Mouse (Mus musculus): Measurements from ENCODE around the gene 4930451I11Rik. TPM values are rescaled to one million over a fixed set of nuclear protein-coding genes. Genes with fewer than 3 reads are reported as not detected.

Gene 4930451I11Rik
- not detected for polyA plus RNA-seq (2014; fragmentation: Illumina TruSeq; extraction: RNeasy Lipid Tissue Mini Kit (QIAGEN cat#74804); ENCODE audit: low read depth, low replicate concordance)

GRCm38 (mm10) chr7:126831539-126831938 is at the start of gene 4930451I11Rik:
TSS of gene 4930451I11Rik (minus strand) at chr7:126831639.

GRCm38 (mm10) chr7:126862147-126862784 is 30.8 kb upstream of the 4930451I11Rik start, which contains the start of gene Ino80e:
TSS of gene Ino80e (minus strand) at chr7:126862377.

GRCm38 (mm10) chr7:126861429-126862130 is 30.1 kb upstream of the 4930451I11Rik start, which contains the start of gene Hirip3:
TSS of gene Hirip3 (plus strand) at chr7:126861972.

GRCm38 (mm10) chr7:126847116-126847420 is 15.6 kb upstream of the 4930451I11Rik start, which contains the start of gene Doc2a:
TSS of gene Doc2a (plus strand) at chr7:126847416.

DNA sequence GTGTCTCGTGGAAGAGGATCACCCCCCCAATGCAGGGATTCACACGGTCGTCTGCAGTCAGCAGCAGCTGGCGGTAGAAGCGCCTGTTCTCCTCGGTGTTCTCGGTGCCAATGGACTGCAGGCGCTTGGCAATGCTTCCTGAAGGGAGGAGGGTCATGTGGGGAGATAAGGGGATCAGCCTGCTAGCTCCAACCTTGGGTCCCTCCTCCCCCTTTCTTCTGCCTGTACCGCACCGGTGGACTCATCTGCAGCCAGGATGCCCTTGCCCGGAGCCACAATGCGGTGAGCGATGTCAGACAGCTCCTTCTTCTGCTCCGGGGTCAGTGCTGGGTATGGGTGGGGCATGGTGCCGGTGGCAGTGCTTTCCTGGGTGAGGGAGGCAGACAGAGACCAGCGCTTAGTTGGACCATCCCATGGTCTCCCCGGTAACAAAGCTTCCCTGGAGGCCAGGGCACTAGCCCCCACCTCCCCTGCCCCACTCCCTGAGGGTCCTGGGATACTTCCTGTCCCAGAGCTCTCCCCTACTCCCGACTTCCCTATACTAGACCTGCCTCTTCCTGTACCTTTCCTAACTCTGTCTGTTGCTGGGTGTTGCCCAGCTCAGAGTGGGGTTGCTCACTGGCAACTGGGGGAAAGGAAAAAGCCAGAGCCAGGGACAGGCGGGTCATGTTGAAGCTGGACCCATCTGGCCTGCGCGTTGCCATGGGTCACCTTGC is 33.9 kb downstream of the 4930451I11Rik start, which contains the start of gene Fam57b:
Gene Fam57b, plus strand, starts transcription at position 258 of the 716 bp plus-strand sequence.

GRCm38 (mm10) chr7:126791851-126792720 is 39.4 kb downstream of the 4930451I11Rik start, which contains the start of gene Ppp4c:
TSS of gene Ppp4c (minus strand) at chr7:126792496.

DNA sequence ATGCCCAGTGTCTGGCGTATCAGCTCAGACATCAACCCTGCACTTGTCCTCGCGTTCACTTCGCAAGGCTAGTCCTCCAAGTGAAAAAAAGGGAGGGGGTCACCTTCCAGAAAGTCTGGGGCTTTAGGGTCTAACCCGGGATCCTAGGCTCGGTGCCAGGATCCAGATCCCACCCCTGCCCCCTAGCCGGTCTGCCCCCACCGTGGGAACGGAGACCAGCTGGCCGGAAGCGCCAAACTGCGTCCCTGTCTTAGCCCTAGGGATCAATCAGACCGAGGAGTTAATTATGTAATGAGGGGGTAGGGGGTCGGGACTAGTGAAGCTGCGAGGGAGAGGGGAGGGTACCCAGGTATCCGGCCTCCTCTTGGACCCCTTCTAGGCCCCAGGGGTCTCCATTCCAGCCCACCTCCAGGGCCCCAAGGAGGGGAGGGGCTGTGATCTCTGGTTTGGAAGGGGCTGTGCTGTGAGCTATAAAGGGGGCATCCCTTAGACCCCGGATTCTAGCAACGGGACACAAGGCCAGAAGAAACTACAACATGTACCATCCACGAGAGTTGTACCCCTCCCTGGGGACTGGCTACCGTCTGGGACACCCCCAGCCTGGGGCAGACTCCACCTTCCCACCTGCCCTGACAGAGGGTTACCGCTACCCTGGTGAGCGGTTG is 50.3 kb downstream of the 4930451I11Rik start, which contains the start of gene Tbx6:
Gene Tbx6, plus strand, starts transcription at position 513 of the 665 bp plus-strand sequence.

Other genes with a start within 250 kb of the 4930451I11Rik start
- gene Apobr, start 246.7 kb downstream of the 4930451I11Rik start, polyA plus RNA-seq (2014; fragmentation: Illumina TruSeq; extraction: RNeasy Lipid Tissue Mini Kit (QIAGEN cat#74804); ENCODE audit: low read depth, low replicate concordance) = 0.24 TPM
- gene Cln3, start 245.8 kb downstream of the 4930451I11Rik start, polyA plus RNA-seq (2014; fragmentation: Illumina TruSeq; extraction: RNeasy Lipid Tissue Mini Kit (QIAGEN cat#74804); ENCODE audit: low read depth, low replicate concordance) = 1.3 TPM
- not detected for gene Il27, start 236.7 kb downstream of the 4930451I11Rik start, polyA plus RNA-seq (2014; fragmentation: Illumina TruSeq; extraction: RNeasy Lipid Tissue Mini Kit (QIAGEN cat#74804); ENCODE audit: low read depth, low replicate concordance)
- not detected for gene Nupr1, start 200.8 kb downstream of the 4930451I11Rik start, polyA plus RNA-seq (2014; fragmentation: Illumina TruSeq; extraction: RNeasy Lipid Tissue Mini Kit (QIAGEN cat#74804); ENCODE audit: low read depth, low replicate concordance)
- gene Sgf29, start 182.3 kb downstream of the 4930451I11Rik start, polyA plus RNA-seq (2014; fragmentation: Illumina TruSeq; extraction: RNeasy Lipid Tissue Mini Kit (QIAGEN cat#74804); ENCODE audit: low read depth, low replicate concordance) = 4.4 TPM
- 1,146 TPM for gene Sult1a1, start 155.2 kb downstream of the 4930451I11Rik start, polyA plus RNA-seq (2014; fragmentation: Illumina TruSeq; extraction: RNeasy Lipid Tissue Mini Kit (QIAGEN cat#74804); ENCODE audit: low read depth, low replicate concordance)
- gene Bola2, start 136.2 kb downstream of the 4930451I11Rik start, polyA plus RNA-seq (2014; fragmentation: Illumina TruSeq; extraction: RNeasy Lipid Tissue Mini Kit (QIAGEN cat#74804); ENCODE audit: low read depth, low replicate concordance) = not detected
- 2.0 TPM for gene Slx1b, start 135.9 kb downstream of the 4930451I11Rik start, polyA plus RNA-seq (2014; fragmentation: Illumina TruSeq; extraction: RNeasy Lipid Tissue Mini Kit (QIAGEN cat#74804); ENCODE audit: low read depth, low replicate concordance)
- 2.7 TPM for gene Coro1a, start 123.9 kb downstream of the 4930451I11Rik start, polyA plus RNA-seq (2014; fragmentation: Illumina TruSeq; extraction: RNeasy Lipid Tissue Mini Kit (QIAGEN cat#74804); ENCODE audit: low read depth, low replicate concordance)
- gene Mapk3, start 72.0 kb downstream of the 4930451I11Rik start, polyA plus RNA-seq (2014; fragmentation: Illumina TruSeq; extraction: RNeasy Lipid Tissue Mini Kit (QIAGEN cat#74804); ENCODE audit: low read depth, low replicate concordance) = 5.9 TPM
- gene Gdpd3, start 65.3 kb downstream of the 4930451I11Rik start, polyA plus RNA-seq (2014; fragmentation: Illumina TruSeq; extraction: RNeasy Lipid Tissue Mini Kit (QIAGEN cat#74804); ENCODE audit: low read depth, low replicate concordance) = not detected
- 10.0 TPM for gene Ypel3, start 54.7 kb downstream of the 4930451I11Rik start, polyA plus RNA-seq (2014; fragmentation: Illumina TruSeq; extraction: RNeasy Lipid Tissue Mini Kit (QIAGEN cat#74804); ENCODE audit: low read depth, low replicate concordance)
- not detected for gene Tbx6, start 50.2 kb downstream of the 4930451I11Rik start, polyA plus RNA-seq (2014; fragmentation: Illumina TruSeq; extraction: RNeasy Lipid Tissue Mini Kit (QIAGEN cat#74804); ENCODE audit: low read depth, low replicate concordance)
- gene Ppp4c, start 39.1 kb downstream of the 4930451I11Rik start, polyA plus RNA-seq (2014; fragmentation: Illumina TruSeq; extraction: RNeasy Lipid Tissue Mini Kit (QIAGEN cat#74804); ENCODE audit: low read depth, low replicate concordance) = 19.8 TPM
- gene Fam57b, start 34.0 kb downstream of the 4930451I11Rik start, polyA plus RNA-seq (2014; fragmentation: Illumina TruSeq; extraction: RNeasy Lipid Tissue Mini Kit (QIAGEN cat#74804); ENCODE audit: low read depth, low replicate concordance) = not detected
- not detected for gene Doc2a, start 15.8 kb upstream of the 4930451I11Rik start, polyA plus RNA-seq (2014; fragmentation: Illumina TruSeq; extraction: RNeasy Lipid Tissue Mini Kit (QIAGEN cat#74804); ENCODE audit: low read depth, low replicate concordance)
- 3.6 TPM for gene Hirip3, start 30.3 kb upstream of the 4930451I11Rik start, polyA plus RNA-seq (2014; fragmentation: Illumina TruSeq; extraction: RNeasy Lipid Tissue Mini Kit (QIAGEN cat#74804); ENCODE audit: low read depth, low replicate concordance)
- gene Ino80e, start 30.7 kb upstream of the 4930451I11Rik start, polyA plus RNA-seq (2014; fragmentation: Illumina TruSeq; extraction: RNeasy Lipid Tissue Mini Kit (QIAGEN cat#74804); ENCODE audit: low read depth, low replicate concordance) = 4.8 TPM
- gene Taok2, start 53.1 kb upstream of the 4930451I11Rik start, polyA plus RNA-seq (2014; fragmentation: Illumina TruSeq; extraction: RNeasy Lipid Tissue Mini Kit (QIAGEN cat#74804); ENCODE audit: low read depth, low replicate concordance) = 3.4 TPM
- 16.3 TPM for gene Tmem219, start 91.3 kb upstream of the 4930451I11Rik start, polyA plus RNA-seq (2014; fragmentation: Illumina TruSeq; extraction: RNeasy Lipid Tissue Mini Kit (QIAGEN cat#74804); ENCODE audit: low read depth, low replicate concordance)
- 1.7 TPM for gene Kctd13, start 97.2 kb upstream of the 4930451I11Rik start, polyA plus RNA-seq (2014; fragmentation: Illumina TruSeq; extraction: RNeasy Lipid Tissue Mini Kit (QIAGEN cat#74804); ENCODE audit: low read depth, low replicate concordance)
- not detected for gene Asphd1, start 117.9 kb upstream of the 4930451I11Rik start, polyA plus RNA-seq (2014; fragmentation: Illumina TruSeq; extraction: RNeasy Lipid Tissue Mini Kit (QIAGEN cat#74804); ENCODE audit: low read depth, low replicate concordance)
- not detected for gene Sez6l2, start 118.9 kb upstream of the 4930451I11Rik start, polyA plus RNA-seq (2014; fragmentation: Illumina TruSeq; extraction: RNeasy Lipid Tissue Mini Kit (QIAGEN cat#74804); ENCODE audit: low read depth, low replicate concordance)
- gene Cdipt, start 144.3 kb upstream of the 4930451I11Rik start, polyA plus RNA-seq (2014; fragmentation: Illumina TruSeq; extraction: RNeasy Lipid Tissue Mini Kit (QIAGEN cat#74804); ENCODE audit: low read depth, low replicate concordance) = 7.8 TPM
- not detected for gene Cdiptos, start 144.5 kb upstream of the 4930451I11Rik start, polyA plus RNA-seq (2014; fragmentation: Illumina TruSeq; extraction: RNeasy Lipid Tissue Mini Kit (QIAGEN cat#74804); ENCODE audit: low read depth, low replicate concordance)
- gene Mvp, start 183.0 kb upstream of the 4930451I11Rik start, polyA plus RNA-seq (2014; fragmentation: Illumina TruSeq; extraction: RNeasy Lipid Tissue Mini Kit (QIAGEN cat#74804); ENCODE audit: low read depth, low replicate concordance) = 0.53 TPM
- gene Pagr1b, start 184.8 kb upstream of the 4930451I11Rik start, polyA plus RNA-seq (2014; fragmentation: Illumina TruSeq; extraction: RNeasy Lipid Tissue Mini Kit (QIAGEN cat#74804); ENCODE audit: low read depth, low replicate concordance) = 1.3 TPM
- gene Pagr1a, start 185.7 kb upstream of the 4930451I11Rik start, polyA plus RNA-seq (2014; fragmentation: Illumina TruSeq; extraction: RNeasy Lipid Tissue Mini Kit (QIAGEN cat#74804); ENCODE audit: low read depth, low replicate concordance) = not detected
- gene Gm42742, start 189.5 kb upstream of the 4930451I11Rik start, polyA plus RNA-seq (2014; fragmentation: Illumina TruSeq; extraction: RNeasy Lipid Tissue Mini Kit (QIAGEN cat#74804); ENCODE audit: low read depth, low replicate concordance) = 0.53 TPM
- gene Prrt2, start 189.6 kb upstream of the 4930451I11Rik start, polyA plus RNA-seq (2014; fragmentation: Illumina TruSeq; extraction: RNeasy Lipid Tissue Mini Kit (QIAGEN cat#74804); ENCODE audit: low read depth, low replicate concordance) = not detected
- gene Maz, start 195.4 kb upstream of the 4930451I11Rik start, polyA plus RNA-seq (2014; fragmentation: Illumina TruSeq; extraction: RNeasy Lipid Tissue Mini Kit (QIAGEN cat#74804); ENCODE audit: low read depth, low replicate concordance) = 12.5 TPM
- gene Kif22, start 210.8 kb upstream of the 4930451I11Rik start, polyA plus RNA-seq (2014; fragmentation: Illumina TruSeq; extraction: RNeasy Lipid Tissue Mini Kit (QIAGEN cat#74804); ENCODE audit: low read depth, low replicate concordance) = not detected